Mouse (Mus musculus): ENCODE measurements at regions not wholly inside any gene's neighbourhood (a gene's known extent, or its start where the extent isn't known, plus 50 kb on each side); places are given as distances from the start of the nearest gene placed in this dataset.

- Histone ChIP-seq H3K27me3 (ENCODE audit: control insufficient read depth, insufficient read depth, insufficient read length) (no peaks in the 10 kb centered on the region), H3K36me3 (ENCODE audit: control insufficient read depth, insufficient read depth) (no peaks in the 10 kb centered on the region), H3K4me3 (no peak overlapping the region), H3ac (ENCODE audit: control insufficient read depth, insufficient read length) (no peak overlapping the region), H3K79me2 (ENCODE audit: control insufficient read depth, insufficient read depth) (no peaks in the 10 kb centered on the region), H3K4me2 (ENCODE audit: low read depth) (no peak overlapping the region)
- TF ChIP-seq MYOG (IDR thresholded peaks at IDR 0.05; ENCODE audit: control insufficient read depth in 1 of 3, insufficient read depth in 1 of 3, insufficient read length in 2 of 3, low read depth in 2 of 3): no peak
- no peak for TF ChIP-seq MYOD1 (IDR thresholded peaks at IDR 0.05; ENCODE audit: control insufficient read depth in 1 of 3, insufficient read length in 2 of 3, low read depth in 2 of 3)
These were observed 378.0 kb downstream of the Hs3st3b1 start for GRCm38 (mm10) chr11:63543971-63544696.

GRCm38 (mm10) chr11:63545516-63545915 lies 376.6 kb downstream of the Hs3st3b1 start:
- no peaks in the 10 kb centered on the region for H3K36me3 ChIP-seq (ENCODE audit: control insufficient read depth, insufficient read depth)
- no peaks in the 10 kb centered on the region for H3K27me3 ChIP-seq (ENCODE audit: control insufficient read depth, insufficient read depth, insufficient read length)
- no peak overlapping the region for H3K4me3 ChIP-seq
- no peak overlapping the region for H3ac ChIP-seq (ENCODE audit: control insufficient read depth, insufficient read length)
- no peak for TF ChIP-seq REST (IDR thresholded peaks at IDR 0.05; ENCODE audit: insufficient read depth, insufficient read length)
- TF ChIP-seq TCF3 (IDR thresholded peaks at IDR 0.05; ENCODE audit: insufficient read length, low read depth): no peak
- no peak for TF ChIP-seq TCF12 (IDR thresholded peaks at IDR 0.05; ENCODE audit: insufficient read depth, poor library complexity, severe bottlenecking)
- no peak for TF ChIP-seq MYOD1 (IDR thresholded peaks at IDR 0.05; ENCODE audit: control insufficient read depth in 1 of 3, insufficient read length in 2 of 3, low read depth in 2 of 3)
- no peak for TF ChIP-seq SRF (IDR thresholded peaks at IDR 0.05; ENCODE audit: control insufficient read depth, insufficient read length, low read depth)
- no peak for TF ChIP-seq MYOG (IDR thresholded peaks at IDR 0.05; ENCODE audit: control insufficient read depth in 1 of 3, insufficient read depth in 1 of 3, insufficient read length in 2 of 3, low read depth in 2 of 3)
- TF ChIP-seq CEBPB (IDR thresholded peaks at IDR 0.05; ENCODE audit: insufficient read depth, poor library complexity, severe bottlenecking): no peak
- no peak for TF ChIP-seq MAX (IDR thresholded peaks at IDR 0.05; ENCODE audit: low read depth)
- TF ChIP-seq POLR2A (IDR thresholded peaks at IDR 0.05; ENCODE audit: insufficient read length, low read depth): no peak
- TF ChIP-seq POLR2AphosphoS2 (IDR thresholded peaks at IDR 0.05; ENCODE audit: insufficient read length, low read depth): no peak
- no peak for TF ChIP-seq USF1 (IDR thresholded peaks at IDR 0.05; ENCODE audit: low read depth)
- no peak for TF ChIP-seq E2F4 (IDR thresholded peaks at IDR 0.05; ENCODE audit: insufficient read depth)
- no peaks in the 10 kb centered on the region for H3K79me2 ChIP-seq (ENCODE audit: control insufficient read depth, insufficient read depth)
- H3K4me2 ChIP-seq (ENCODE audit: low read depth): no peak overlapping the region

GRCm38 (mm10) chr11:63560466-63560865 lies 361.6 kb downstream of the Hs3st3b1 start:
- TF ChIP-seq TCF3 (IDR thresholded peaks at IDR 0.05; ENCODE audit: insufficient read length, low read depth) (no peak), POLR2AphosphoS2 (IDR thresholded peaks at IDR 0.05; ENCODE audit: insufficient read length, low read depth) (no peak), MYOD1 (IDR thresholded peaks at IDR 0.05; ENCODE audit: control insufficient read depth in 1 of 3, insufficient read length in 2 of 3, low read depth in 2 of 3) (no peak)
- no peaks in the 10 kb centered on the region for H3K27me3 ChIP-seq (ENCODE audit: control insufficient read depth, insufficient read depth, insufficient read length)

GRCm38 (mm10) chr11:63562696-63563095 lies 359.4 kb downstream of the Hs3st3b1 start:
- H3K4me3 ChIP-seq: no peak overlapping the region
- no peak overlapping the region for H3K4me2 ChIP-seq (ENCODE audit: low read depth)
- H3K79me2 ChIP-seq (ENCODE audit: control insufficient read depth, insufficient read depth): no peaks in the 10 kb centered on the region
- H3K27me3 ChIP-seq (ENCODE audit: control insufficient read depth, insufficient read depth, insufficient read length): no peaks in the 10 kb centered on the region
- TF ChIP-seq MYOG (IDR thresholded peaks at IDR 0.05; ENCODE audit: control insufficient read depth in 1 of 3, insufficient read depth in 1 of 3, insufficient read length in 2 of 3, low read depth in 2 of 3) (no peak), TCF3 (IDR thresholded peaks at IDR 0.05; ENCODE audit: insufficient read length, low read depth) (no peak), SRF (IDR thresholded peaks at IDR 0.05; ENCODE audit: control insufficient read depth, insufficient read length, low read depth) (no peak), REST (IDR thresholded peaks at IDR 0.05; ENCODE audit: insufficient read depth, insufficient read length) (no peak), POLR2AphosphoS2 (IDR thresholded peaks at IDR 0.05; ENCODE audit: insufficient read length, low read depth) (no peak), TCF12 (IDR thresholded peaks at IDR 0.05; ENCODE audit: insufficient read depth, poor library complexity, severe bottlenecking) (no peak), MAX (IDR thresholded peaks at IDR 0.05; ENCODE audit: low read depth) (no peak), E2F4 (IDR thresholded peaks at IDR 0.05; ENCODE audit: insufficient read depth) (no peak)
- no peak overlapping the region for H3ac ChIP-seq (ENCODE audit: control insufficient read depth, insufficient read length)
- no peaks in the 10 kb centered on the region for H3K36me3 ChIP-seq (ENCODE audit: control insufficient read depth, insufficient read depth)

More at GRCm38 (mm10) chr11:63560466-63560865, 361.6 kb downstream of the Hs3st3b1 start:
- no peaks in the 10 kb centered on the region for H3K36me3 ChIP-seq (ENCODE audit: control insufficient read depth, insufficient read depth)
- no peaks in the 10 kb centered on the region for H3K79me2 ChIP-seq (ENCODE audit: control insufficient read depth, insufficient read depth)
- no peak overlapping the region for H3ac ChIP-seq (ENCODE audit: control insufficient read depth, insufficient read length)
- no peak overlapping the region for H3K4me2 ChIP-seq (ENCODE audit: low read depth)
- no peak overlapping the region for H3K4me3 ChIP-seq

- Histone ChIP-seq H3K27me3 (ENCODE audit: control insufficient read depth, insufficient read depth, insufficient read length) (no peaks in the 10 kb centered on the region), H3K79me2 (ENCODE audit: control insufficient read depth, insufficient read depth) (no peaks in the 10 kb centered on the region), H3K4me2 (ENCODE audit: low read depth) (peak overlapping the region; percentile 1), H3K36me3 (ENCODE audit: control insufficient read depth, insufficient read depth) (no peaks in the 10 kb centered on the region), H3K4me3 (no peak overlapping the region), H3ac (ENCODE audit: control insufficient read depth, insufficient read length) (no peak overlapping the region)
- peak; percentile 91 for TF ChIP-seq USF1 (IDR thresholded peaks at IDR 0.05; ENCODE audit: low read depth)
- TF ChIP-seq MYOD1 (IDR thresholded peaks at IDR 0.05; ENCODE audit: control insufficient read depth in 1 of 3, insufficient read length in 2 of 3, low read depth in 2 of 3): no peak
These were observed 356.4 kb downstream of the Hs3st3b1 start for GRCm38 (mm10) chr11:63565471-63566232.

Data from myocyte (in vitro differentiated cells).